Mouse (Mus musculus) ES-CJ7 (cell line): ENCODE results near the gene Birc3.

ENCODE experiments used
- DNase-seq: peaks from one replicate; pipeline ENCODE4 v3.0.0; 2011; ENCODE audit warnings: low read depth, low spot score

Gene Birc3

DNA sequence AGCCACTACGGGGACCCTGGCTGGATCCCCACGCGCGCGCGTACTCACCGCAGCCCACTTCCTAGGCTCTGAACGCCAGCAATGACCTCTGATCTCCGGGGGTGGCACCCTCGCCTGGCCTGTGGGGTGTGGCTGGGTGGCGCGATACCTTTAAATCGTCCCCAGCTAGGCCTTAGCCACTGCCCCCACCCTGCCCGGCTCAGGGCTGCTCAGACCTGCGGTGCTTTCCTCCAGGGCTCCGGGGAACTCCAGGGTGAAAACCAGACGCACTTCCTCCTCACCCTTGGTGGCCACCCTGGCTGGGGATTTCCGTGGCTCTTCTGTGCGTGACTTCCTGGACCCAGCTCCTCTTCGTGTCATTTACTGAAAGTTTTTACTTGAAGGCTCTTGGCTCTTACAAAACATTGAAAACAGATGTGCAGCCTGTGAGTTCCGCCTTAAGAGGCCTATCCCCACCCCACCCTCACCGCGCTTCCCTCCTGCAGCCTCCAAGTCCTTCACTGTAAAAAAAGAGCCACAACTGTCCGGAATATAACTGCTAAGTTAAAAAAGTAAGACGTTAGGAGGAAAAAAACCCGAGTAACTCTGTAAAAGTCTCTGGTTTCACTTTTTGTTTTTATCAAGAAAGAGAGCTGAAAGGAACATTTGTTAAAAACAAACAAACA, at the start of gene Birc3:
TSS of gene Birc3 (minus strand) at position 412 of the 665 bp plus-strand sequence.
- DNase-seq: peak; percentile 38

DNA sequence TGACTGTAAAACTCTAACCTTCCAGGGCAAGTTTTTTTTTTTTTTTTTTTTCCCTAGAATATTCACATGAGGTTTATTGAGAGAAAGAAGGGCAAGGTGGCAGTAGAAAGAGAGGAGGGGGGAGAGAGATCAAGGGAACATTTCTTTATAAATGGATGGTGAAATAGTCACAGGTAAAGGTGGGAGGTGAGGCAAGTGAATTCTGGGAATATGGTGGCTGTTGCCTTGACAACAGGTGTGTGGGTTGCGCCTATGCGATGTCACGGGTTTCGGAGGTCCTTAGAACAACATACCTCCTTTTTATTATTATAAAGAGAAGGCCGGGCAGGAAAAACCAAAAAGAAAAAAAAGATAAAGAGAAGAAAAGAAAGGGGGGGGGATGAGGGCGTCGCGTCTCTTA, 41.9 kb upstream of the Birc3 start:
- DNase-seq: peak; percentile 41

- peak; percentile 93 for DNase-seq
Observed at GRCm38 (mm10) chr9:7914487-7914886, 41.5 kb upstream of the Birc3 start.

DNA sequence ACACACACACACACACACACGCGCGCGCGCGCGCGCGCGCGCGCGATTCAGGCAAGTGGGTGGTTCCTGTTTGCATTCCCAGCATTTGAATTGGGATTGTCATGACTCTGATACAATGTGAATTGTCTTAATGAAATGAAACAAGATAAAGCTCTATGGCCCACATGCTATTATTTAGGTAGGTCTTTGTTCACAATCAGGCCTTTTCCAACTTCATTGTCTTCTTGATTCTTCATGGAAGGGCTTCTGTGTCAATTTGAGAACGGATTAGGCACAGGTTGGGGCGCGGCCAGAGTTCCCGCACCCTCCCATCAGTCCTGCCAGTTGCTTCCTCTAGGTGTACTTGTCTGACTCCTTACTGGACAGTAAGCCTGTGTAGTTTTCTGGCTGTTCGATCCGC, 41.0 kb upstream of the Birc3 start:
- DNase-seq: peak; percentile 48

DNA sequence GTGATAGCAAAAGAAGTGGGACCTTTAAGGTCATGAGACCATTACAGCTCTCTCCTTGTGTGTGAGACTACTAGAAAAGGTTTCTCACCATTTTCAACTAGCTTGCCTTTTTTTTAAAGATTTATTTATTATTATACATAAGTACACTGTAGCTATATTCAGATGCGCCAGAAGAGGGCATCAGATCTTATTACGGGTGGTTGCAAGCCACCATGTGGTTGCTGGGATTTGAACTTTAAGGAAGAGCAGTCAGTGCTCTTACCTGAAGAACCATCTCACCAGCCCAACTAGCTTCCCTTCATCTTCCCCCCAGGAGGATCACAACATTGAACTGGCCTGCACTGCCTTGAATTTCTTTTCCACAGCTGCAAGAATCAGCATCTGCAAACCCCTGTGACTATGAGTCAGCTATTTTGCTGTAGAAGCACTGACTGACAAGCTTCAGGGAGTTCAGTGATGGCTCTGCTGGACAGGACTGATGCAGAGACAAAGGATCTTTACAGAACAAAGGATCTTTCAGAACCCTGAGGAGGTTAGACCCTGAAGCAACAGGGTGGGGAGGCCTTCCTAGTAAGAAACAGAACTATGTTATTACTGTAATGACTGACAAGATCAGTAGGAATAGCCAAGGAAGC, 34.5 kb upstream of the Birc3 start:
- DNase-seq: peak; percentile 75

DNA sequence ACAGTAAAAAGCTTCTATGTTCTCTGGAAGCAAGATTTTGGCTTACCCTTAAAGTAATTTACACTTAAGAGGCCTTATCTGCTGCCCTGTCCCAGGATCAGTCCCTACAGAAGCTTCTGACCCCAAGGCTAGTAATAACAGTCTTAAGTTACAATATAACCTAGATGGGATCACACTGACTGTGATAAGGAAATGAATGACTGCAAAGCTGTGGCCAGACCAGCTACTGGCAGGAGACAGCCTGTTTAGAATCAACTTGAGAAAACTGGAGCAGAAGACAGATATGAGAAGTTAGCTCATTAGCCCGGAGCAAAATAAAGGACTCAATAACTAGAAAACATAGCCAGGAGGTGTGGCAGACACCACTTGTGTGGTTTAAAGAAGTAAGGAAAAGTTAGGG, 33.6 kb upstream of the Birc3 start:
- no peak for DNase-seq

DNA sequence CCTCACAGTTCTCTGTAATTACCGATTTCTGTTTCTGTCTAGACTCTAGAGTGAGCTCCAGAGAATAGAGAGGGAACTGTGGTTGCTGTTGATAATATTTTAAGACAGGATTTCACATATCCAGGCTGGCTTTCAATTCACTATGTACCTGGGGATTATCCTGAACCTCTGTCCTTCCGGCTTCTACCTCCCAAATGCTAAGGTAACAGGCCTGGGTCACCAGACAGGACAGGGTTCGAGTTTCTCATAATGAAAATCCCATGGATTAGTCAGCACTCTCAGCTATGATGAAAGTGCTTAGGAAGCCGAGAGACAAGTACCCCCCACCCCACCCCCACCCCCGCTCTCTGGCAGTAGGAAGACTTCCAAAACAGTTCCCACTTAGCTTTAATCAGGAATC, 30.8 kb upstream of the Birc3 start:
- DNase-seq: no peak

- no peak for DNase-seq
Observed at GRCm38 (mm10) chr9:7903262-7903661, 30.3 kb upstream of the Birc3 start.

DNA sequence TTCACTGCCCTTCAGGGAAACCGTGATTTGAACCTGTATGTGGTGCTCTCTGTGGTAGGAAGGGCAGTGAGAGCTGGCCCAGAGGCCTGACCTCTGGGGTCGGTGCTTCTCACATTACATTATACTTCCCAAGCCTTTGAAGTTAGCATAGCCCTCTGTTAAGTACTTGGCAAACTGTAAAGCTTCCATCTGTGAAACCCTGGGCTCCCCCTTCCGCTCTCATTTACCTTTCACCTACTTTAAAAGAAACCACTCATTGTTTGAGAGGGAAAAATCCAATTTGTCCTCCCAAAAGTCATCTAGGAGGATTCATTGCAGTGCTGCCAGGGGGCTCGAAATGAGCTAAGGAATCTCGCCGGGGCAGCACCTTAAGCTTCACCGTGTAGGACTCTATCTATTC, 29.3 kb upstream of the Birc3 start:
- DNase-seq: no peak

DNA sequence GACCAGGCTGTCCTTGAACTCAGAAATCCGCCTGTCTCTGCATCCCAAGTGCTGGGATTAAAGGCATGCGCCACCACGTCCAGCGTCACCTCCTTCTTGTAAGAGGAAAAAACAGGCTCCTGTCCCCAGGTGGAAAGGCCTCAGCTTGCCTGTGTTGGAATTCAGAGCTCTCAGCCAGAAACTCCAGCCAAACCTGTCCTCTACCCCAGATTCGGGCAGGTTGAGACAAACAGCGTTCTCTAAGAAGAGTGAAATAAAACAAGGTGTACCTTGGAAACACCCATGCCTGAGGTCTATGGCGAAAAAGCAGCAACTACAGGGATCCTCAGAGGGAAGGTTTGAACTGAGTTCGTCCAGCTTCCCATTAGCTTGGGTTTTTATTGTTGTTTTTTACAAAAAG, 28.0 kb upstream of the Birc3 start:
- no peak for DNase-seq

- DNase-seq: peak; percentile 85
Observed at GRCm38 (mm10) chr9:7897502-7897901, 24.5 kb upstream of the Birc3 start.

- peak; percentile 37 for DNase-seq
Observed at GRCm38 (mm10) chr9:7891796-7892195, 18.8 kb upstream of the Birc3 start.

DNA sequence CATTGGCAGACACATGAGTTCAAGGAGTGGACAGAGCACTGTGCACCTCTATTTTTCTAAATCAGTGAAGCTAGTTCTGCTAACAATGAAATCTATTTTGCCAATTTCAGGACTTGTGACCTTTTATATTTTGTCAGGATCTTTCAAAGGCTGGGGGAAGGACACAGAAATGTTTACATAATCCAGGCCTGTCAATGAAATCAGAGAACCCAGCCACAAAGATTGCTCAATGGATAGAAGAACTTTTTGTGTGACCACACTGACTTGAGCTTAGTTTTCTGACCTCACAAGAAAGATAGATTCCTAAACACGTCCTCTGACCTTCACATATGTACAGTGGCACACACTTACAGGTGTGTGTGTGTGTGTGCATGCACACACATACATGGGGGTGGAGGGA, 18.2 kb upstream of the Birc3 start:
- no peak for DNase-seq

DNA sequence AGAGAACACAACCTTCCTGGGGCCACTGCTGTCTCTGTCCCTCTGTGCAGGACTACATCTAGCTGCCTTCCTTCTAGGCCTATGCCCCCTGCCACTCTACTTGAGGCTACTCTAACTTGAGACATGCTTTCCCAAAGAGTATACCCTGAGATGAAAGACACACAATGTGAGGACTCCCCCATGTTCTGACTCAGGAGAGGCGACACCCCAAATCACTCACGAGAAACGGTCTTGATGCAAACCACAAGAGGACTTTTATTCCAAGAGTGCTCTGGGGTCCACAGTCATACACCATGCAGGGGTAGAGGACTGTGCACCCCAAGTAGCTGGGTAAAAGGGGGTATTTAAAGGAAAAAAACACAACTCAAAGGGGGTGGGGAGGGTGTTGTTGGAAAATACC, 11.4 kb upstream of the Birc3 start:
- no peak for DNase-seq

- no peak for DNase-seq
Observed at GRCm38 (mm10) chr9:7882304-7882865, 9.4 kb upstream of the Birc3 start.

- DNase-seq: peak; percentile 42
Observed at GRCm38 (mm10) chr9:7873511-7874211, 675 bp upstream of the Birc3 start.

DNA sequence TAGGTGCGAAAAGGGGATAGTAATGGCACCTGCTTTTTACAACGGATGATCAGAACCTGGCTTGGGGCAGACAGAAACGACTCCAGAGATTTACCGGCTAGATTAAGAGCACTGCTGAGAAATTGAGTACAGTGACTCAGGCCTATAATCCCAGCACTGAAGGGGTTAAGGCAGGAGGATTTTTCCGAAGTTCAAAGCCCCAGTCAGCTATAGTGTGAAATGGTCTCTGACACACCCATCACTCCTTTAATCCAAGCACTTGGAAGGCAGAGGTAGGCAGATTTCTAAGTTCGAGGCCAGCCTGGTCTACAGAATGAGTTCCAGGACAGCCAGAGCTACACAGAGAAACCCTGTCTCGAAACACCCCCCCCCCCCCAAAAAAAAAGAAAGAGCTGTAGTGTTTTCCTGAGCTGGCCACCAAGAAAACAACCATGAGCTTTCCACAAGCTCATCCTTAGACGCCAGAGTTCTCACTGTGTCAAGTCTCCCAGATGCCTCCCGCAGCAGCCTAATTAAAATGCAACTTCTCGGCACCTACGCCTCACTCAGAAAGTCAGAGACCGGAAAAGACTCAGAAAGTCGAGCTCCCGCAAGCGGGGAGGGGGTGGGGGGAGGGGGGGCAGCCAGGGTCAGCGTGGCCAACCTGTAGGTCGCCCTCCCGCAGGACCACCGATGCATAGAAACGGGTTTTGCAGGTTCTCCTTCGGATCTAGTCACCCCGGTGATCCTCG, 777 bp downstream of the Birc3 start:
- peak; percentile 57 for DNase-seq

- DNase-seq: peak; percentile 12
Observed at GRCm38 (mm10) chr9:7871316-7872043, 1.5 kb downstream of the Birc3 start.

- DNase-seq: no peak
Observed at GRCm38 (mm10) chr9:7870556-7871315, 2.2 kb downstream of the Birc3 start.

- no peak for DNase-seq
Observed at GRCm38 (mm10) chr9:7868838-7869491, 4.0 kb downstream of the Birc3 start.
